Mouse (Mus musculus): Measurements from ENCODE around the gene Trip10. TPM values are rescaled to one million over a fixed set of nuclear protein-coding genes. Genes with fewer than 3 reads are reported as not detected.

Trip10 gene
- polyA plus RNA-seq (2016; fragmentation: Nextera tagmentation; extraction: Ambion mirVana), result 34.0 and 42.1 TPM in 2 replicates

GRCm38 (mm10) chr17:57249186-57250181 is at the start of gene Trip10:
TSS of gene Trip10 (plus strand) at chr17:57249455.
- Histone ChIP-seq H3K36me3 (peaks cover 21% of the 10 kb centered on the region), H3K27ac (replicated peaks) (peak within 1 kb of the TSS; percentile 95), H3K4me1 (peaks cover 38% of the 10 kb centered on the region), H3K9me3 (replicated peaks) (no peaks in the 10 kb centered on the region), H3K27me3 (ENCODE audit: low read depth, poor library complexity, severe bottlenecking) (no peaks in the 10 kb centered on the region), H3K4me3 (peak within 1 kb of the TSS; percentile 81)
- under 1% methylated on average over 45 of the region's 52 CpGs for WGBS
- peak; percentile 96 for DNase-seq (ENCODE audit: low spot score)

GRCm38 (mm10) chr17:57201841-57202724 is 47.2 kb upstream of the Trip10 start:
- H3K4me1 ChIP-seq, result no peaks in the 10 kb centered on the region
- WGBS, result 87% methylated on average over 10 of the region's 10 CpGs

GRCm38 (mm10) chr17:57207938-57208337 is 41.3 kb upstream of the Trip10 start:
- no peaks in the 10 kb centered on the region for H3K36me3 ChIP-seq
- DNase-seq (ENCODE audit: low spot score), result no peak
- no peak overlapping the region for H3K27ac ChIP-seq (replicated peaks)
- no peaks in the 10 kb centered on the region for H3K9me3 ChIP-seq (replicated peaks)
- no peaks in the 10 kb centered on the region for H3K4me1 ChIP-seq
- 91% methylated on average over 3 of the region's 3 CpGs for WGBS
- no peak overlapping the region for H3K4me3 ChIP-seq
- no peaks in the 10 kb centered on the region for H3K27me3 ChIP-seq (ENCODE audit: low read depth, poor library complexity, severe bottlenecking)

More at GRCm38 (mm10) chr17:57201841-57202724, 47.2 kb upstream of the Trip10 start:
- no peak for DNase-seq (ENCODE audit: low spot score)
- Histone ChIP-seq H3K36me3 (no peaks in the 10 kb centered on the region), H3K27me3 (ENCODE audit: low read depth, poor library complexity, severe bottlenecking) (no peaks in the 10 kb centered on the region), H3K9me3 (replicated peaks) (no peaks in the 10 kb centered on the region), H3K27ac (replicated peaks) (no peak overlapping the region), H3K4me3 (no peak overlapping the region)

GRCm38 (mm10) chr17:57209330-57209729 is 39.9 kb upstream of the Trip10 start:
- 70% methylated on average over 4 of the region's 4 CpGs for WGBS
- Histone ChIP-seq H3K27ac (replicated peaks) (no peak overlapping the region), H3K27me3 (ENCODE audit: low read depth, poor library complexity, severe bottlenecking) (no peaks in the 10 kb centered on the region), H3K4me1 (no peaks in the 10 kb centered on the region), H3K36me3 (no peaks in the 10 kb centered on the region), H3K4me3 (no peak overlapping the region), H3K9me3 (replicated peaks) (no peaks in the 10 kb centered on the region)
- DNase-seq (ENCODE audit: low spot score), result no peak

GRCm38 (mm10) chr17:57211501-57211900 is 37.8 kb upstream of the Trip10 start:
- DNase-seq (ENCODE audit: low spot score), result no peak
- no peak overlapping the region for H3K27ac ChIP-seq (replicated peaks)
- WGBS, result 66% methylated on average over 9 of the region's 9 CpGs
- H3K36me3 ChIP-seq, result no peaks in the 10 kb centered on the region
- no peak overlapping the region for H3K4me3 ChIP-seq
- H3K27me3 ChIP-seq (ENCODE audit: low read depth, poor library complexity, severe bottlenecking), result no peaks in the 10 kb centered on the region
- no peaks in the 10 kb centered on the region for H3K4me1 ChIP-seq
- H3K9me3 ChIP-seq (replicated peaks), result no peaks in the 10 kb centered on the region

- peaks cover 8% of the 10 kb centered on the region; the same call in 1 of the 2 replicates for H3K4me1 ChIP-seq
- no peak for DNase-seq (ENCODE audit: low spot score)
- 51% methylated on average over 13 of the region's 13 CpGs for WGBS
- H3K27me3 ChIP-seq (ENCODE audit: low read depth, poor library complexity, severe bottlenecking), result no peaks in the 10 kb centered on the region
- H3K9me3 ChIP-seq (replicated peaks), result no peaks in the 10 kb centered on the region
- H3K36me3 ChIP-seq, result no peaks in the 10 kb centered on the region
- H3K4me3 ChIP-seq, result no peak overlapping the region
- H3K27ac ChIP-seq (replicated peaks), result no peak overlapping the region
These were observed 34.4 kb upstream of the Trip10 start for GRCm38 (mm10) chr17:57214676-57215387.

- Histone ChIP-seq H3K27ac (replicated peaks) (no peak overlapping the region), H3K27me3 (ENCODE audit: low read depth, poor library complexity, severe bottlenecking) (no peaks in the 10 kb centered on the region), H3K4me3 (no peak overlapping the region), H3K36me3 (no peaks in the 10 kb centered on the region), H3K9me3 (replicated peaks) (no peaks in the 10 kb centered on the region), H3K4me1 (peaks cover 8% of the 10 kb centered on the region; the same call in 1 of the 2 replicates)
- 83% methylated on average over 12 of the region's 12 CpGs for WGBS
- DNase-seq (ENCODE audit: low spot score), result no peak
These were observed 30.8 kb upstream of the Trip10 start for GRCm38 (mm10) chr17:57218335-57218900.

- Histone ChIP-seq H3K9me3 (replicated peaks) (no peaks in the 10 kb centered on the region), H3K4me1 (peaks cover 8% of the 10 kb centered on the region; the same call in 1 of the 2 replicates), H3K27me3 (ENCODE audit: low read depth, poor library complexity, severe bottlenecking) (peaks cover 3% of the 10 kb centered on the region; the same call in 1 of the 2 replicates), H3K27ac (replicated peaks) (no peak overlapping the region), H3K4me3 (no peak overlapping the region), H3K36me3 (no peaks in the 10 kb centered on the region)
- DNase-seq (ENCODE audit: low spot score), result peak; percentile 67
- WGBS, result 25% methylated on average over 11 of the region's 11 CpGs
These were observed 29.9 kb upstream of the Trip10 start for GRCm38 (mm10) chr17:57219167-57219883.

- no peak overlapping the region for H3K27ac ChIP-seq (replicated peaks)
- peaks cover 8% of the 10 kb centered on the region; the same call in 1 of the 2 replicates for H3K4me1 ChIP-seq
- H3K27me3 ChIP-seq (ENCODE audit: low read depth, poor library complexity, severe bottlenecking), result peaks cover 3% of the 10 kb centered on the region; the same call in 1 of the 2 replicates
- DNase-seq (ENCODE audit: low spot score), result no peak
- 19% methylated on average over 3 of the region's 3 CpGs for WGBS
- H3K4me3 ChIP-seq, result no peak overlapping the region
- H3K36me3 ChIP-seq, result no peaks in the 10 kb centered on the region
- no peaks in the 10 kb centered on the region for H3K9me3 ChIP-seq (replicated peaks)
These were observed 29.4 kb upstream of the Trip10 start for GRCm38 (mm10) chr17:57219884-57220207.

GRCm38 (mm10) chr17:57221911-57222310 is 27.3 kb upstream of the Trip10 start:
- no peak for DNase-seq (ENCODE audit: low spot score)
- Histone ChIP-seq H3K27me3 (ENCODE audit: low read depth, poor library complexity, severe bottlenecking) (peaks cover 3% of the 10 kb centered on the region; the same call in 1 of the 2 replicates), H3K27ac (replicated peaks) (no peak overlapping the region), H3K4me1 (peaks cover 8% of the 10 kb centered on the region; the same call in 1 of the 2 replicates), H3K4me3 (no peak overlapping the region), H3K9me3 (replicated peaks) (no peaks in the 10 kb centered on the region), H3K36me3 (no peaks in the 10 kb centered on the region)
- 78% methylated on average over 4 of the region's 4 CpGs for WGBS

- H3K27me3 ChIP-seq (ENCODE audit: low read depth, poor library complexity, severe bottlenecking), result peaks cover 3% of the 10 kb centered on the region; the same call in 1 of the 2 replicates
- H3K4me1 ChIP-seq, result peaks cover 8% of the 10 kb centered on the region; the same call in 1 of the 2 replicates
- 82% methylated on average over 9 of the region's 9 CpGs for WGBS
- no peaks in the 10 kb centered on the region for H3K9me3 ChIP-seq (replicated peaks)
- no peak for DNase-seq (ENCODE audit: low spot score)
- no peaks in the 10 kb centered on the region for H3K36me3 ChIP-seq
- H3K4me3 ChIP-seq, result no peak overlapping the region
- no peak overlapping the region for H3K27ac ChIP-seq (replicated peaks)
These were observed 25.9 kb upstream of the Trip10 start for GRCm38 (mm10) chr17:57223313-57223712.
